Mouse (Mus musculus): ENCODE measurements around the gene Tekt3. TPM values are rescaled to one million over a fixed set of nuclear protein-coding genes. Genes with fewer than 3 reads are reported as not detected.
A peak's percentile ranks its signal among the peaks of the same experiment; 100 is the strongest.

The Tekt3 gene
- polyA plus RNA-seq, 1 experiment from 2014 or later, result not detected

- ATAC-seq (ENCODE audit: low FRiP score), result no peak
Measured at GRCm38 (mm10) chr11:63129375-63129774, 67.9 kb downstream of the Tekt3 start.

GRCm38 (mm10) chr11:63129840-63130239 lies 68.4 kb downstream of the Tekt3 start:
- H3K4me2 ChIP-seq, result 0 out of 2 replicates have a peak overlapping the region, but pooled peaks have one; percentile 15
- no peak overlapping the region for H3K9ac ChIP-seq (replicated peaks)
- peaks cover 44% of the 10 kb centered on the region for H3K4me1 ChIP-seq
- no peaks in the 10 kb centered on the region for H3K9me3 ChIP-seq (replicated peaks)
- H3K36me3 ChIP-seq, result no peaks in the 10 kb centered on the region
- no peak for ATAC-seq (ENCODE audit: low FRiP score)
- peaks cover 61% of the 10 kb centered on the region for H3K27me3 ChIP-seq (replicated peaks)
- no peak overlapping the region for H3K27ac ChIP-seq (replicated peaks)
- no peak overlapping the region for H3K4me3 ChIP-seq (replicated peaks)
- WGBS, result 14% methylated on average over 12 of the region's 12 CpGs

More at GRCm38 (mm10) chr11:63129375-63129774, 67.9 kb downstream of the Tekt3 start:
- no peak overlapping the region for H3K9ac ChIP-seq (replicated peaks)
- no peak overlapping the region for H3K27ac ChIP-seq (replicated peaks)
- H3K4me1 ChIP-seq, result peaks cover 43% of the 10 kb centered on the region
- H3K36me3 ChIP-seq, result no peaks in the 10 kb centered on the region
- peaks cover 56% of the 10 kb centered on the region for H3K27me3 ChIP-seq (replicated peaks)
- H3K9me3 ChIP-seq (replicated peaks), result no peaks in the 10 kb centered on the region
- H3K4me2 ChIP-seq, result peak overlapping the region; percentile 13; the same call in 1 of the 2 replicates
- 45% methylated on average over 9 of the region's 9 CpGs for WGBS
- no peak overlapping the region for H3K4me3 ChIP-seq (replicated peaks)

GRCm38 (mm10) chr11:63130497-63130896 lies 69.0 kb downstream of the Tekt3 start:
- no peaks in the 10 kb centered on the region for H3K9me3 ChIP-seq (replicated peaks)
- 37% methylated on average over 8 of the region's 8 CpGs for WGBS
- H3K9ac ChIP-seq (replicated peaks), result no peak overlapping the region
- H3K27me3 ChIP-seq (replicated peaks), result peaks cover 62% of the 10 kb centered on the region
- peak overlapping the region; percentile 99 for H3K4me2 ChIP-seq
- H3K4me3 ChIP-seq (replicated peaks), result no peak overlapping the region
- ATAC-seq (ENCODE audit: low FRiP score), result no peak
- peaks cover 51% of the 10 kb centered on the region for H3K4me1 ChIP-seq
- no peak overlapping the region for H3K27ac ChIP-seq (replicated peaks)
- H3K36me3 ChIP-seq, result no peaks in the 10 kb centered on the region

GRCm38 (mm10) chr11:63131001-63131692 lies 69.7 kb downstream of the Tekt3 start:
- H3K27me3 ChIP-seq (replicated peaks), result peaks cover 62% of the 10 kb centered on the region
- no peak for ATAC-seq (ENCODE audit: low FRiP score)
- H3K4me3 ChIP-seq (replicated peaks), result peak overlapping the region; percentile 60
- H3K4me1 ChIP-seq, result peaks cover 54% of the 10 kb centered on the region
- 0 out of 2 replicates have a peak overlapping the region, but pooled peaks have one; percentile 11 for H3K27ac ChIP-seq (replicated peaks)
- peak overlapping the region; percentile 61 for H3K9ac ChIP-seq (replicated peaks)
- H3K4me2 ChIP-seq, result peak overlapping the region; percentile 99
- 3% methylated on average over 33 of the region's 33 CpGs for WGBS
- no peaks in the 10 kb centered on the region for H3K36me3 ChIP-seq
- H3K9me3 ChIP-seq (replicated peaks), result no peaks in the 10 kb centered on the region

- Histone ChIP-seq H3K27me3 (replicated peaks) (peaks cover 62% of the 10 kb centered on the region), H3K9me3 (replicated peaks) (no peaks in the 10 kb centered on the region), H3K27ac (replicated peaks) (0 out of 2 replicates have a peak overlapping the region, but pooled peaks have one; percentile 11), H3K4me2 (peak overlapping the region; percentile 99), H3K9ac (replicated peaks) (peak overlapping the region; percentile 61), H3K4me3 (replicated peaks) (peak overlapping the region; percentile 60), H3K36me3 (no peaks in the 10 kb centered on the region), H3K4me1 (peaks cover 56% of the 10 kb centered on the region)
- WGBS, result 10% methylated on average over 11 of the region's 11 CpGs
- no peak for ATAC-seq (ENCODE audit: low FRiP score)
Measured at GRCm38 (mm10) chr11:63131693-63132040, 70.2 kb downstream of the Tekt3 start.

GRCm38 (mm10) chr11:63132151-63132500 lies 70.7 kb downstream of the Tekt3 start:
- WGBS, result 2% methylated on average over 11 of the region's 11 CpGs
- H3K4me2 ChIP-seq, result peak overlapping the region; percentile 99
- H3K27me3 ChIP-seq (replicated peaks), result peaks cover 62% of the 10 kb centered on the region
- peak overlapping the region; percentile 81 for H3K27ac ChIP-seq (replicated peaks)
- H3K4me1 ChIP-seq, result peaks cover 59% of the 10 kb centered on the region
- ATAC-seq (ENCODE audit: low FRiP score), result peak; percentile 42
- H3K9me3 ChIP-seq (replicated peaks), result no peaks in the 10 kb centered on the region
- peak overlapping the region; percentile 61 for H3K9ac ChIP-seq (replicated peaks)
- H3K4me3 ChIP-seq (replicated peaks), result peak overlapping the region; percentile 60
- no peaks in the 10 kb centered on the region for H3K36me3 ChIP-seq

- Histone ChIP-seq H3K9me3 (replicated peaks) (no peaks in the 10 kb centered on the region), H3K9ac (replicated peaks) (peak overlapping the region; percentile 61), H3K4me1 (peaks cover 59% of the 10 kb centered on the region), H3K4me2 (peak overlapping the region; percentile 99), H3K27me3 (replicated peaks) (peaks cover 62% of the 10 kb centered on the region), H3K27ac (replicated peaks) (peak overlapping the region; percentile 81), H3K4me3 (replicated peaks) (peak overlapping the region; percentile 60), H3K36me3 (no peaks in the 10 kb centered on the region)
- under 1% methylated on average over 64 of the region's 66 CpGs for WGBS
- peak; percentile 56 for ATAC-seq (ENCODE audit: low FRiP score)
Measured at GRCm38 (mm10) chr11:63132501-63133435, 71.3 kb downstream of the Tekt3 start.

GRCm38 (mm10) chr11:63134021-63134420 lies 72.6 kb downstream of the Tekt3 start:
- Histone ChIP-seq H3K9me3 (replicated peaks) (no peaks in the 10 kb centered on the region), H3K36me3 (no peaks in the 10 kb centered on the region), H3K4me2 (peak overlapping the region; percentile 99), H3K9ac (replicated peaks) (no peak overlapping the region), H3K4me3 (replicated peaks) (no peak overlapping the region), H3K27ac (replicated peaks) (no peak overlapping the region), H3K27me3 (replicated peaks) (peaks cover 57% of the 10 kb centered on the region), H3K4me1 (peaks cover 59% of the 10 kb centered on the region)
- ATAC-seq (ENCODE audit: low FRiP score), result no peak
- 90% methylated on average over 5 of the region's 5 CpGs for WGBS

- peaks cover 49% of the 10 kb centered on the region for H3K27me3 ChIP-seq (replicated peaks)
- H3K36me3 ChIP-seq, result no peaks in the 10 kb centered on the region
- no peak overlapping the region for H3K4me2 ChIP-seq
- H3K9ac ChIP-seq (replicated peaks), result no peak overlapping the region
- H3K4me1 ChIP-seq, result peaks cover 57% of the 10 kb centered on the region
- ATAC-seq (ENCODE audit: low FRiP score), result no peak
- WGBS, result 69% methylated on average over 15 of the region's 15 CpGs
- no peak overlapping the region for H3K27ac ChIP-seq (replicated peaks)
- H3K9me3 ChIP-seq (replicated peaks), result no peaks in the 10 kb centered on the region
- H3K4me3 ChIP-seq (replicated peaks), result no peak overlapping the region
Measured at GRCm38 (mm10) chr11:63134742-63135482, 73.5 kb downstream of the Tekt3 start.

- Histone ChIP-seq H3K4me2 (no peak overlapping the region), H3K4me1 (peaks cover 50% of the 10 kb centered on the region), H3K27me3 (replicated peaks) (peaks cover 42% of the 10 kb centered on the region), H3K4me3 (replicated peaks) (no peak overlapping the region), H3K9ac (replicated peaks) (no peak overlapping the region), H3K9me3 (replicated peaks) (no peaks in the 10 kb centered on the region), H3K36me3 (no peaks in the 10 kb centered on the region), H3K27ac (replicated peaks) (peak overlapping the region; percentile 24; the same call in 1 of the 2 replicates)
- 5% methylated on average over 8 of the region's 8 CpGs for WGBS
- ATAC-seq (ENCODE audit: low FRiP score), result peak; percentile 64
Measured at GRCm38 (mm10) chr11:63135622-63136021, 74.2 kb downstream of the Tekt3 start.

GRCm38 (mm10) chr11:63136205-63136604 lies 74.8 kb downstream of the Tekt3 start:
- H3K9ac ChIP-seq (replicated peaks), result no peak overlapping the region
- H3K4me3 ChIP-seq (replicated peaks), result no peak overlapping the region
- WGBS, result 70% methylated on average over 6 of the region's 6 CpGs
- no peaks in the 10 kb centered on the region for H3K36me3 ChIP-seq
- peak overlapping the region; percentile 24 for H3K27ac ChIP-seq (replicated peaks)
- no peak overlapping the region for H3K4me2 ChIP-seq
- H3K27me3 ChIP-seq (replicated peaks), result peaks cover 36% of the 10 kb centered on the region
- H3K4me1 ChIP-seq, result peaks cover 44% of the 10 kb centered on the region
- no peak for ATAC-seq (ENCODE audit: low FRiP score)
- no peaks in the 10 kb centered on the region for H3K9me3 ChIP-seq (replicated peaks)

Data from neural tube, embryonic 15.5 days (tissue).